Mouse (Mus musculus) right cerebral cortex, postnatal 25 days (tissue): ENCODE measurements around the gene Nars2.
A peak's percentile ranks its signal among the peaks of the same experiment; 100 is the strongest.
"Not testable (repeated sequence)": the region's sequence is repeated elsewhere in the genome, so short reads cannot be mapped to it uniquely, and the experiment has no call there.

Experiments used
- DNase-seq: peaks from one replicate; pipeline ENCODE4 v3.0.0; 2022

The Nars2 gene

GRCm38 (mm10) chr7:96951281-96952051 lies at the start of gene Nars2:
Nars2 (plus strand) TSS chr7:96951505.
- DNase-seq, result peak; percentile 90

- DNase-seq, result no peak
Observed at GRCm38 (mm10) chr7:96902183-96902582, 49.1 kb upstream of the Nars2 start.

- DNase-seq, result no peak
Observed at GRCm38 (mm10) chr7:96903088-96903985, 48.0 kb upstream of the Nars2 start.

- DNase-seq, result no peak
Observed at GRCm38 (mm10) chr7:96904442-96904841, 46.9 kb upstream of the Nars2 start.

- DNase-seq, result no peak
Observed at GRCm38 (mm10) chr7:96904936-96905335, 46.4 kb upstream of the Nars2 start.

- DNase-seq, result no peak
Observed at GRCm38 (mm10) chr7:96905422-96905821, 45.9 kb upstream of the Nars2 start.

GRCm38 (mm10) chr7:96906216-96906615 lies 45.1 kb upstream of the Nars2 start:
- no peak for DNase-seq

GRCm38 (mm10) chr7:96907971-96908680 lies 43.2 kb upstream of the Nars2 start:
- DNase-seq, result no peak

- no peak for DNase-seq
Observed at GRCm38 (mm10) chr7:96909856-96910255, 41.4 kb upstream of the Nars2 start.

- DNase-seq, result no peak
Observed at GRCm38 (mm10) chr7:96910310-96910960, 40.9 kb upstream of the Nars2 start.

GRCm38 (mm10) chr7:96914031-96914430 lies 37.3 kb upstream of the Nars2 start:
- DNase-seq, result peak; percentile 79

- peak; percentile 48 for DNase-seq
Observed at GRCm38 (mm10) chr7:96915452-96916105, 35.7 kb upstream of the Nars2 start.

- no peak for DNase-seq
Observed at GRCm38 (mm10) chr7:96920447-96921095, 30.7 kb upstream of the Nars2 start.

- DNase-seq, result no peak
Observed at GRCm38 (mm10) chr7:96922927-96923326, 28.4 kb upstream of the Nars2 start.

GRCm38 (mm10) chr7:96943715-96944377 lies 7.5 kb upstream of the Nars2 start:
- no peak for DNase-seq

- not testable (repeated sequence) for DNase-seq
Observed at GRCm38 (mm10) chr7:96946501-96946900, 4.8 kb upstream of the Nars2 start.

GRCm38 (mm10) chr7:96952094-96952493 lies 789 bp downstream of the Nars2 start:
- no peak for DNase-seq

- DNase-seq, result no peak
Observed at GRCm38 (mm10) chr7:96959168-96959567, 7.9 kb downstream of the Nars2 start.

GRCm38 (mm10) chr7:96967188-96967587 lies 15.9 kb downstream of the Nars2 start:
- no peak for DNase-seq

GRCm38 (mm10) chr7:96970359-96970758 lies 19.1 kb downstream of the Nars2 start:
- DNase-seq, result no peak
